Mouse (Mus musculus): ENCODE results near the gene Olfr1126. TPM values are rescaled to one million over a fixed set of nuclear protein-coding genes. Genes with fewer than 3 reads are reported as not detected.

Gene Olfr1126
- not detected for polyA plus RNA-seq (2017; shearing (Covaris generic))

DNA sequence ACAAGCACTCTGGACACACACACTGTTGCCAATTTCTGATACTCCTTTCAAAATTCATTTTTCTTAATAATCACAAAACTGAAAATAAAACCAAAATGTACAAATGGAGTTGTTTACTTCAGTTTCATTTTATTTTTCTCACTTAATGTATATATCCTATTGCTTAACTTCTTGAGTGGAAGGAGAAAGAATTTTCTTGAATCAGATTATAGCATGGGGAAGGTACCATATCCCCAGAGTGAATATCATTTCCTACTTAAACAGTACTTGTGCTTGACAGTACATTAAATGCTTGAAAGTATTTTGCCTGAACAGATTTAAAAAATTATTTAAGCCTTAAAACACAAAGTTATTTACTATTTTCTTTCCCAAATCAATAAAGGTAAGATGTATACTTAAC, at the start of gene Olfr1126:
Gene Olfr1126 (plus strand): TSS at position 301 of the 400 bp plus-strand sequence.

DNA sequence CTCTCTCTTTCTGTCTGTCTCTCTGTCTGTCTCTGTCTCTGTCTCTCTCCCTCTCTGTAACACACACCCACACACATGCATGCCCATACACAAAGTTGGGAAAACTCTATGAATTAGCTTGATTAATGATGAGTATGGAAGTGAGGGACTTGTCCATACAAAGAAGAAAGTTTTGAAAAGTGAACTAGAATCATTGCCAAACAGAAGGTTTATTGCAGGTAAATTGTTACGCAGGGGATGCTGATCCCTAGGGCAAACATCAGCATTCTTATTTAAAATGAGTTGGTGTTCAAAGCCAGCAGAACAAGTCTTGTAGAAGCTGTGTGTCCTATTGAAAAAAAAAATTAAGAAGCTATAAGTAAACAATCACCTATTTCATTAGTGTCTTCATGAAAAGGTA, 37.4 kb upstream of the Olfr1126 start, which contains the start of gene Olfr1123:
Gene Olfr1123 (plus strand): TSS at position 301 of the 400 bp plus-strand sequence.

DNA sequence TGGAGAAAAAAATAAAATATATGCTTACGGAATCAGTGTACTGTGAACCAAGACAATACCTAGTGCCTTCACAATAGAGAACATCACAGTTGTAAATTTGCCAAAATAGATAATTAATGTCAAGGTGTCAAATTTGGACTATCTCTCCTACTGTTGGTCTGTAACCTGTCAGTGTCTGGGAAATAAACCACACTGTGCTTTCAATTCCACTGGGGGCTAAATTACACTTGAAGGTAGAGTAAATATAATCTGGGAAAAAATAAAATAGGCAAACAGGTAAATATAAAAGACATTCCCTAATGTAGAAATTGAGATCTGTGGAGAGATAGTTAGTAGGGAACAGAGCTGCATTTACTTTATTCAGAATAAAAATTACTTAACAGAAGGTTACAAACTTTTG, 23.8 kb upstream of the Olfr1126 start, which contains the start of gene Olfr1124:
Gene Olfr1124 (plus strand): TSS at position 301 of the 400 bp plus-strand sequence.

DNA sequence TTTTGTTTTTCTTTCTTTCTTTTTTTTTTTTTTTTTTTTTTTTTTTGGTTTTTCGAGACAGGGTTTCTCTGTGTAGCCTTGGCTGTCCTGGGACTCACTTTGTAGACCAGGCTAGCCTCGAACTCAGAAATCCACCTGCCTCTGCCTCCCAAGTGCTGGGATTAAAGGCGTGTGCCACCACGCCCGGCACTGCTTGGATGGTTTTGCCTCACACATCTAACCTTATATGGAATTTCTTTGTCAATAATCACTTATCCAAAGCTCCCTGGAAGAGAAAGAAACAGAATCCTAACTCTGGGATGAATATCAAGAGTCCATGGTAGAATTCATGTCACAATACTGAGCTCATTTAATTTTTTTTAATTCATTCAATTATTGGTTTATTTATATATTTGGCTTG, 43.2 kb downstream of the Olfr1126 start, which contains the start of gene Pramel7:
Gene Pramel7 (minus strand): TSS at position 101 of the 400 bp plus-strand sequence.

DNA sequence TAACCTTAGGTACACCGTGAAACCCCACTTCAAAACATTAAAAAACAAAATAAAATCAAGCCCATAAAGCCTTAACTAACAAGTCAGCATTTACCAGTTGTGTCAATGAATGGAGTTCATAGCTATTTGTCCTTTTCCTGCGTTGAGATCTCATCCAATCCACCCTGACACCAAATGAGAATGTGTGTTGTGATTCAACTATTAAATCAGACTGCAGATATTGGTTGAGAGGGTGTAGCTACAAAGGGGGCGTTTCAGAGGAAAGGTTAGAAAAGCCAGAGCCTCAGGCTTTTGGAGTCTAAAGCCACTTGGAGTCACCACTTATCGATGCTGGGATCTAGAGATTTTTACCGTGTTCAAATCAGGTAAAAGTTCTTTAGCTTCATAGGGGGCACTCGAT, 52.5 kb downstream of the Olfr1126 start, which contains the start of gene Pramel6:
Gene Pramel6 (plus strand): TSS at position 301 of the 400 bp plus-strand sequence.

Other genes with a start within 250 kb of the Olfr1126 start
- not detected for gene Olfr1113, start 245.0 kb upstream of the Olfr1126 start, polyA plus RNA-seq (2017; shearing (Covaris generic))
- gene Olfr1115, start 205.9 kb upstream of the Olfr1126 start, polyA plus RNA-seq (2017; shearing (Covaris generic)), result not detected
- gene Olfr1116, start 186.4 kb upstream of the Olfr1126 start, polyA plus RNA-seq (2017; shearing (Covaris generic)), result under 1 TPM; 0.06 to 0.15 TPM
- not detected for gene Olfr1118, start 146.4 kb upstream of the Olfr1126 start, polyA plus RNA-seq (2017; shearing (Covaris generic))
- under 1 TPM; 0.11 to 0.24 TPM for gene Olfr1120, start 99.1 kb upstream of the Olfr1126 start, polyA plus RNA-seq (2017; shearing (Covaris generic))
- gene Olfr1121, start 84.1 kb upstream of the Olfr1126 start, polyA plus RNA-seq (2017; shearing (Covaris generic)), result under 1 TPM in 1 of 2 experiments, not detected in 1; 0.42 TPM
- 1 to 10 TPM in 1 of 2 experiments, under 1 TPM in 1; 0.41 to 1.8 TPM for gene Olfr1122, start 68.1 kb upstream of the Olfr1126 start, polyA plus RNA-seq (2017; shearing (Covaris generic))
- not detected for gene Olfr1123, start 37.3 kb upstream of the Olfr1126 start, polyA plus RNA-seq (2017; shearing (Covaris generic))
- gene Olfr1124, start 23.7 kb upstream of the Olfr1126 start, polyA plus RNA-seq (2017; shearing (Covaris generic)), result under 1 TPM; 0.31 to 0.48 TPM
- under 1 TPM in 1 of 2 experiments, not detected in 1; 0.72 TPM for gene Pramel7, start 43.1 kb downstream of the Olfr1126 start, polyA plus RNA-seq (2017; shearing (Covaris generic))
- under 1 TPM in 1 of 2 experiments, not detected in 1; 0.24 TPM for gene Pramel6, start 52.6 kb downstream of the Olfr1126 start, polyA plus RNA-seq (2017; shearing (Covaris generic))
- gene Olfr153, start 77.8 kb downstream of the Olfr1126 start, polyA plus RNA-seq (2017; shearing (Covaris generic)), result not detected
- 1 to 10 TPM in 1 of 2 experiments, not detected in 1; 1.3 TPM for gene Olfr1128, start 91.6 kb downstream of the Olfr1126 start, polyA plus RNA-seq (2017; shearing (Covaris generic))
- gene Olfr1129, start 119.9 kb downstream of the Olfr1126 start, polyA plus RNA-seq (2017; shearing (Covaris generic)), result not detected
- not detected for gene Olfr1130, start 152.2 kb downstream of the Olfr1126 start, polyA plus RNA-seq (2017; shearing (Covaris generic))
- gene Olfr1131, start 173.1 kb downstream of the Olfr1126 start, polyA plus RNA-seq (2017; shearing (Covaris generic)), result not detected
- gene Olfr1132, start 183.6 kb downstream of the Olfr1126 start, polyA plus RNA-seq (2017; shearing (Covaris generic)), result not detected
- gene Olfr1133, start 193.4 kb downstream of the Olfr1126 start, polyA plus RNA-seq (2017; shearing (Covaris generic)), result not detected
- under 1 TPM; 0.19 to 0.22 TPM for gene Olfr1134, start 204.5 kb downstream of the Olfr1126 start, polyA plus RNA-seq (2017; shearing (Covaris generic))
- not detected for gene Olfr1135, start 219.7 kb downstream of the Olfr1126 start, polyA plus RNA-seq (2017; shearing (Covaris generic))
- not detected for gene Olfr1136, start 240.0 kb downstream of the Olfr1126 start, polyA plus RNA-seq (2017; shearing (Covaris generic))